Mouse (Mus musculus): ENCODE measurements around the gene Rbl2.

DNA sequence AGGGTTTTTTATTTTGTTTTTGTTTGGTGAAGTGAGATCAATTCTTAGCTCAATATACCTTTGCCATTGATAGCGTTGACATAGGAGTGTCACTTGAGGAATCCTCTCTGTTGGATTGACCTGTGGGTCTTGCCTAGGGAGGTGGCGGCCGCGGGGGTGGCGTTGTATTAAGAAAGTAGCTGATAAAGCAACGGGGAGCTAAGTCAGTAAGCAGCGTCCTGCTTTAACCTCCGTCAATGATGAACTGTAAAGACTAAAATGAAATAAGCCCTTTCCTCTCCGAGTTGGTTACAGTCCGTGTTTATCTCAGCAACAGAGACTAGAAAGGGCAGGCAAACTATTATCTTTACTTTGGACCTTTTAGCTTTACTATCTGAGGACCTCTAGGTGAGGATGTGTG, 450 bp upstream of the Rbl2 start:
- TF ChIP-seq CTCF (IDR thresholded peaks at IDR 0.05), result no peak
- no peak for TF ChIP-seq EP300 (IDR thresholded peaks at IDR 0.05)
